Mouse (Mus musculus) adrenal gland, postnatal 4 days (tissue): Measurements from ENCODE around the gene Olfr845. TPM values are rescaled to one million over a fixed set of nuclear protein-coding genes. Genes with fewer than 3 reads are reported as not detected.

ENCODE experiments used
- DNase-seq, 2 experiments: peaks; one replicate each; pipeline ENCODE4 v3.0.0; 2021 to 2022; ENCODE audit warnings: low spot score in 2 of 2, mixed read lengths in 2 of 2
- long read RNA-seq, 2 experiments: library from polyadenylated mRNA; stranded (forward); transcript quantifications; one replicate each; pipeline ENCODE4 v2.0.0; 2021
- total RNA-seq, 2 experiments: library from RNA; stranded (reverse); gene quantifications; 2 replicates each; pipeline ENCODE4 v1.2.3; 2021

The Olfr845 gene
- not detected for total RNA-seq
- long read RNA-seq, experiment 1: 0 reads
- long read RNA-seq, experiment 2: 0 reads

- DNase-seq: no peak
These were observed at the start of gene Olfr845 for GRCm38 (mm10) chr9:19336157-19336556. TSS of gene Olfr845 (plus strand) at chr9:19336457.

GRCm38 (mm10) chr9:19316047-19316446, 20.2 kb upstream of the Olfr845 start, which contains the start of gene Olfr844:
TSS of gene Olfr844 (plus strand) at chr9:19316347.
- no peak for DNase-seq

- DNase-seq: no peak
These were observed 27.6 kb downstream of the Olfr845 start, which contains the start of gene Olfr846 for GRCm38 (mm10) chr9:19363905-19364304. TSS of gene Olfr846 (minus strand) at chr9:19364005.

- DNase-seq: no peak
These were observed 42.3 kb downstream of the Olfr845 start, which contains the start of gene Olfr847 for GRCm38 (mm10) chr9:19378569-19378968. TSS of gene Olfr847 (minus strand) at chr9:19378669.

Other genes with a start within 250 kb of the Olfr845 start
- gene Olfr836, start 216.1 kb upstream of the Olfr845 start, total RNA-seq: not detected
- gene Olfr837, start 200.1 kb upstream of the Olfr845 start, total RNA-seq: not detected
- gene Olfr839-ps1, start 159.1 kb upstream of the Olfr845 start, total RNA-seq: under 1 TPM in 1 of 2 experiments, not detected in 1; 0.03 TPM
- gene Olfr843, start 84.5 kb upstream of the Olfr845 start, total RNA-seq: not detected
- not detected for gene Olfr844, start 20.1 kb upstream of the Olfr845 start, total RNA-seq
- not detected for gene Olfr846, start 27.5 kb downstream of the Olfr845 start, total RNA-seq
- not detected for gene Olfr847, start 42.2 kb downstream of the Olfr845 start, total RNA-seq
- gene Olfr849, start 103.8 kb downstream of the Olfr845 start, total RNA-seq: not detected
- gene Olfr850, start 141.8 kb downstream of the Olfr845 start, total RNA-seq: not detected
- gene Olfr851, start 156.8 kb downstream of the Olfr845 start, total RNA-seq: not detected
- gene Olfr853, start 204.6 kb downstream of the Olfr845 start, total RNA-seq: not detected
- gene Olfr854, start 230.9 kb downstream of the Olfr845 start, total RNA-seq: not detected
- not detected for gene Olfr855, start 246.2 kb downstream of the Olfr845 start, total RNA-seq